Mouse (Mus musculus) forebrain, embryonic 13.5 days (tissue): ENCODE measurements at regions not wholly inside any gene's neighbourhood (a gene's known extent, or its start where the extent isn't known, plus 50 kb on each side); places are given as distances from the start of the nearest gene placed in this dataset.

ENCODE experiments used
- ATAC-seq: fragments of 200-750 bp; cut with Nextera tagmentation; 2 replicates; pipeline ENCODE4 v1.8.0; 2017
- H3K27ac ChIP-seq: fragments of 300-500 bp; sonication (generic); 2 replicates; pipeline ENCODE4 v1.5.1; 2015; ENCODE audit warnings: inconsistent platforms, mild to moderate bottlenecking, moderate library complexity
- H3K27me3 ChIP-seq: fragments of 300-500 bp; sonication (generic); 2 replicates; pipeline ENCODE4 v1.6.1; 2015; ENCODE audit warnings: mild to moderate bottlenecking, inconsistent platforms
- H3K36me3 ChIP-seq: fragments of 300-500 bp; sonication (generic); 2 replicates; pipeline ENCODE4 v1.6.1; 2015; ENCODE audit warnings: mild to moderate bottlenecking, inconsistent platforms; ENCODE audit not compliant: poor library complexity, severe bottlenecking
- H3K4me1 ChIP-seq: fragments of 300-500 bp; sonication (generic); 2 replicates; pipeline ENCODE4 v1.6.1; 2015; ENCODE audit warnings: inconsistent platforms
- H3K4me2 ChIP-seq: fragments of 300-500 bp; sonication (generic); 2 replicates; pipeline ENCODE4 v1.6.1; 2015; ENCODE audit warnings: inconsistent platforms, mild to moderate bottlenecking, moderate library complexity
- H3K4me3 ChIP-seq: fragments of 300-500 bp; sonication (generic); 2 replicates; pipeline ENCODE4 v1.5.1; 2015; ENCODE audit warnings: mild to moderate bottlenecking, inconsistent platforms
- H3K9ac ChIP-seq: fragments of 300-500 bp; sonication (generic); 2 replicates; pipeline ENCODE4 v1.6.1; 2015; ENCODE audit warnings: mild to moderate bottlenecking, inconsistent platforms
- H3K9me3 ChIP-seq: fragments of 300-500 bp; sonication (generic); replicated peaks from 2 replicates; pipeline ENCODE4 v1.6.1; 2016; ENCODE audit warnings: inconsistent platforms
- WGBS: fragments of 180-500 bp; shearing (Covaris S2); methylation state at CpG from one replicate; pipeline ENCODE4 v1.1.7; 2015; 5-methylcytosine and 5-hydroxymethylcytosine counted together

GRCm38 (mm10) chr6:94390403-94390802 lies 106.7 kb upstream of the Magi1 start:
- H3K36me3 ChIP-seq, result no peaks in the 10 kb centered on the region
- no peaks in the 10 kb centered on the region for H3K4me1 ChIP-seq
- no peak for ATAC-seq
- H3K4me2 ChIP-seq, result no peak overlapping the region
- no peak overlapping the region for H3K9ac ChIP-seq
- H3K27ac ChIP-seq, result no peak overlapping the region
- 93% methylated on average over 2 of the region's 2 CpGs for WGBS
- no peaks in the 10 kb centered on the region for H3K9me3 ChIP-seq
- H3K4me3 ChIP-seq, result no peak overlapping the region
- H3K27me3 ChIP-seq, result no peaks in the 10 kb centered on the region

- Histone ChIP-seq H3K4me1 (no peaks in the 10 kb centered on the region), H3K4me2 (no peak overlapping the region), H3K27me3 (no peaks in the 10 kb centered on the region), H3K36me3 (no peaks in the 10 kb centered on the region), H3K9me3 (no peaks in the 10 kb centered on the region), H3K27ac (no peak overlapping the region), H3K4me3 (no peak overlapping the region), H3K9ac (no peak overlapping the region)
- ATAC-seq, result no peak
- 80% methylated on average over 9 of the region's 9 CpGs for WGBS
Observed at GRCm38 (mm10) chr6:94389716-94390115, 106.0 kb upstream of the Magi1 start.

- Histone ChIP-seq H3K36me3 (no peaks in the 10 kb centered on the region), H3K9me3 (0 out of 2 replicates have a peak, but pooled peaks cover 7% of the 10 kb centered on the region), H3K9ac (no peak overlapping the region), H3K4me1 (no peaks in the 10 kb centered on the region), H3K27ac (no peak overlapping the region), H3K4me2 (no peak overlapping the region), H3K4me3 (no peak overlapping the region), H3K27me3 (no peaks in the 10 kb centered on the region)
- ATAC-seq, result no peak
- 85% methylated on average over 2 of the region's 2 CpGs for WGBS
Observed at GRCm38 (mm10) chr6:94387648-94388047, 103.9 kb upstream of the Magi1 start.

- H3K4me3 ChIP-seq, result no peak overlapping the region
- no peak overlapping the region for H3K4me2 ChIP-seq
- H3K36me3 ChIP-seq, result no peaks in the 10 kb centered on the region
- no peak overlapping the region for H3K9ac ChIP-seq
- no peak overlapping the region for H3K27ac ChIP-seq
- WGBS, result 68% methylated on average over 2 of the region's 2 CpGs
- no peak for ATAC-seq
- no peaks in the 10 kb centered on the region for H3K4me1 ChIP-seq
- no peaks in the 10 kb centered on the region for H3K27me3 ChIP-seq
- H3K9me3 ChIP-seq, result 0 out of 2 replicates have a peak, but pooled peaks cover 7% of the 10 kb centered on the region
Observed at GRCm38 (mm10) chr6:94385531-94385930, 101.8 kb upstream of the Magi1 start.

DNA sequence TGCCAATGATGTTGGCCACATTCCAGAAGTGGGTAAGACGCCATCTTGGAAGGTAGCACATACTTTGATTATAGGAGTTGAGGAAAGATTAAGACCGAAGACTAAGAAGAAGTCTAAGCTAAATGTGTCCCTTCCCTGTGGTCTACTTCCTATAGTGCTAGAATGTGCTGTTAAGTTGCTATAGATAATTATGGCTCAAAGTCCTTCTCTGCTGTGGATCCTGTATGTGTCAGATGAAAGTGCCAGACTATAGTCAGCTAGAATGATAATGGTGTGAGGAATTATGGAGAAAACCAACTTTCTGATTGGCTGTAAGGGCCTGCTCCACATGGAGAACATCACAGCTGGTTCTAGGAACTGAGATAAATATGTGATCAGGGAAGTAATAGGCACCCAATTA lies 86.3 kb upstream of the Magi1 start:
- Histone ChIP-seq H3K9me3 (no peaks in the 10 kb centered on the region), H3K4me3 (no peak overlapping the region), H3K4me1 (no peaks in the 10 kb centered on the region), H3K27ac (no peak overlapping the region), H3K4me2 (no peak overlapping the region), H3K36me3 (no peaks in the 10 kb centered on the region), H3K9ac (no peak overlapping the region), H3K27me3 (no peaks in the 10 kb centered on the region)
- ATAC-seq, result no peak
- WGBS, result 87% methylated on average over 2 of the region's 2 CpGs

DNA sequence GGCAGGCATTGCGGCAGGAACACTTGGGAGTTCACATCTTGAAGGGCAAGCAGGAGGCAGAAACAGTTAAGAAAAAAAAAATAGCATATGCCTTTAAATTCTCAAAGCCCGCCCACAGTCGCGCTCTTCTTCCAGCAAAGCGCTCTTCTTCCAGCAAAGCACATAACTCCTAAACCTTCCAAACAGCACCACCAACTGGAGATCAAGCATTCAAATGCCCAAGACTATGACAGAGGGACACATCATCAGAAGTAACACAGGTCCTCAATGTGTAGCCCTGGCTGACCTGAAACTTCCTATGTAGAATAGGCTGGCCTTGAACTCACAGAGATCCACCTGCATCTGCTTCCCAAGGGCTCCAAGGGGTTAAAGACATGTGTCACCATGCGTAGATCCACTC lies 80.2 kb upstream of the Magi1 start:
- no peak for ATAC-seq
- H3K27ac ChIP-seq, result no peak overlapping the region
- no peaks in the 10 kb centered on the region for H3K9me3 ChIP-seq
- no peaks in the 10 kb centered on the region for H3K27me3 ChIP-seq
- no peaks in the 10 kb centered on the region for H3K36me3 ChIP-seq
- WGBS, result 86% methylated on average over 6 of the region's 6 CpGs
- H3K4me2 ChIP-seq, result no peak overlapping the region
- no peak overlapping the region for H3K9ac ChIP-seq
- H3K4me3 ChIP-seq, result no peak overlapping the region
- H3K4me1 ChIP-seq, result no peaks in the 10 kb centered on the region

DNA sequence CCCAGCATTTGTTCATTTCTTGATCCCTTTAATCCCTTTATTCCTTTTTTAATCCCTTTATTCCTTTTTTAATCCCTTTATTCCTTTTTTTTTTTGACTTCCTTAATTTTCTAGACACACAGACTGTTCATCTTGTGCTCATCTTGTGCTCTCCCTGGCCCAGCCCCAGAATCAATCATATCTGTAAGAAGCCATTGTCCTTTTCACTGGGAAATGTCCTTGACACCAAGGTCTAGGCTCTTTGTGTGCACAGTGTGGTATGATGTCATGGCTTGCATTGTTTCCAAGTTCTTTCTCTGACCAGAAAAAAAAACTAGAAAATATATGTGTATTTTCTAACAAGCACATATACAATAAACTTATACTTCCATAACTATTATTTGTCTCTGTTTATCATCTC lies 78.9 kb upstream of the Magi1 start:
- no peak overlapping the region for H3K9ac ChIP-seq
- H3K36me3 ChIP-seq, result no peaks in the 10 kb centered on the region

DNA sequence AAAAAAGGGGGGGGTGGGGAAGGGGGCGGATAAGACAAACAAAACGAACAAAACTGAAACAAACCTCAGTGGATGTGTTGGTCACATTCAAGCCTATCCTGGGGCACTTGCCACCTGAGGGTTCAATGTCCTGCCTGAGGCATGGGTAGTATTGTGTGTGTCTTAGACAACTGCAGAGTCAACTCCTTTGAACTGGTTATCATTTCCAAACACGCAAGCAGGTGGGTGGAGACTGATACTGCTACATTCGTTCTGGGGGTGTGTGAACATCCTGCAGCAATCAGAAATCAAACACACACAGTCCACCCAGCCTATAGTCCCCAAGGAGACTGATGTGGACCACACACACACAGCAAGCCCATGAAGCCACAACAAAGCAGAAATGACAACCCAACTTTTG lies 73.9 kb upstream of the Magi1 start:
- Histone ChIP-seq H3K4me2 (no peak overlapping the region), H3K9me3 (no peaks in the 10 kb centered on the region), H3K4me3 (no peak overlapping the region), H3K27me3 (no peaks in the 10 kb centered on the region), H3K4me1 (no peaks in the 10 kb centered on the region), H3K27ac (no peak overlapping the region), H3K36me3 (no peaks in the 10 kb centered on the region), H3K9ac (no peak overlapping the region)
- ATAC-seq, result no peak
- 67% methylated on average over 4 of the region's 4 CpGs for WGBS

More for the DNA sequence above, 78.9 kb upstream of the Magi1 start:
- Histone ChIP-seq H3K27ac (no peak overlapping the region), H3K4me1 (no peaks in the 10 kb centered on the region), H3K9me3 (no peaks in the 10 kb centered on the region), H3K4me2 (no peak overlapping the region), H3K27me3 (no peaks in the 10 kb centered on the region), H3K4me3 (no peak overlapping the region)
- ATAC-seq, result no peak

- Histone ChIP-seq H3K4me2 (no peak overlapping the region), H3K9me3 (no peaks in the 10 kb centered on the region), H3K27me3 (no peaks in the 10 kb centered on the region), H3K4me1 (no peaks in the 10 kb centered on the region), H3K36me3 (no peaks in the 10 kb centered on the region), H3K9ac (no peak overlapping the region), H3K4me3 (no peak overlapping the region), H3K27ac (no peak overlapping the region)
- WGBS, result 51% methylated on average over 8 of the region's 8 CpGs
- ATAC-seq, result no peak
Observed at GRCm38 (mm10) chr6:94354451-94355095, 70.9 kb upstream of the Magi1 start.

- Histone ChIP-seq H3K27me3 (no peaks in the 10 kb centered on the region), H3K4me1 (no peaks in the 10 kb centered on the region), H3K4me3 (no peak overlapping the region), H3K4me2 (no peak overlapping the region), H3K36me3 (no peaks in the 10 kb centered on the region), H3K27ac (no peak overlapping the region), H3K9ac (no peak overlapping the region), H3K9me3 (0 out of 2 replicates have a peak, but pooled peaks cover 3% of the 10 kb centered on the region)
- ATAC-seq, result no peak
- 83% methylated on average over 2 of the region's 2 CpGs for WGBS
Observed at GRCm38 (mm10) chr6:94344296-94344695, 60.6 kb upstream of the Magi1 start.

DNA sequence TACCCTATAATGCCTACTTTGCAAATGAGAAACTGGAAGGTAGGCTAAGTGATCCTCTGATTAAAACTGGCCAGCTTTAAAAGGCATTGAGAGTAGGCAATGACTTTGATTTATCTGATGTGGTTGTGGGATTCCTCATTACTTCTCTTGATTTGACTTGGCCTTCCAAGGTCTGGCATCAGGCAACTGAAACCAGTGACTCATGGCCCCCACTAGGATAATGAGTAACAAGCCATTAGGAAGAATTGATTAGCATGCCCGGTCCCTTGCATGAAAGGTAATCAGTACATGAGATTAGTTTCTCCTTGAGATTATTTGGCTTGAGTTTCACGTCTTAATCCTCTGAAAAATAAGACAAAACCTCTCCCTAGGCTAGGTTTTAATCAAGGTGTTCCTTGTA lies 56.8 kb upstream of the Magi1 start:
- 52% methylated on average over 2 of the region's 2 CpGs for WGBS
- H3K27me3 ChIP-seq, result no peaks in the 10 kb centered on the region
- H3K9me3 ChIP-seq, result no peaks in the 10 kb centered on the region
- no peak overlapping the region for H3K27ac ChIP-seq
- no peaks in the 10 kb centered on the region for H3K36me3 ChIP-seq
- H3K4me3 ChIP-seq, result no peak overlapping the region
- no peaks in the 10 kb centered on the region for H3K4me1 ChIP-seq
- ATAC-seq, result no peak
- no peak overlapping the region for H3K9ac ChIP-seq
- H3K4me2 ChIP-seq, result no peak overlapping the region

DNA sequence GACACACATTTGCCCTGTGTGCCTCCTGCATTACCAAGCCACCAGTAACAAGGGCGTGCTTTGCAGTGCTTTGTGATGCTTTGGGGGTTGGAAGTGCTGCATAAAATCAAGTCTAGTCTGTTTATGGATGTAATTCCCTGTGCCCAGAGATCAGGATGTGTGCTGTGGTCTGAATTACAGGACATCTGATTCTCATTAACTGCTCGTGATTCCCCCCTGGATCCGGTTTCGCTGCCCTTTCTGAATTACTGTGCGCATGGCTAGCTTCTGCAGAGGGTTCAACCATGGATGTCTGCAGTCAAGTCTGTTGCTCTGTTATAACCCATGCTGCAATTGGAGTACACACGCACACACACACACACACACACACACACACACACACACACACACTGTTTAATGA lies 52.5 kb upstream of the Magi1 start:
- Histone ChIP-seq H3K9ac (no peak overlapping the region), H3K36me3 (no peaks in the 10 kb centered on the region), H3K4me3 (no peak overlapping the region), H3K4me1 (no peaks in the 10 kb centered on the region), H3K9me3 (no peaks in the 10 kb centered on the region), H3K4me2 (no peak overlapping the region), H3K27me3 (no peaks in the 10 kb centered on the region), H3K27ac (no peak overlapping the region)
- 64% methylated on average over 6 of the region's 6 CpGs for WGBS
- no peak for ATAC-seq
